Mouse (Mus musculus) G1E (cell line): ENCODE measurements around the gene 1700014D04Rik.

ENCODE experiments used
- CTCF ChIP-seq: IDR thresholded peaks from 2 replicates; pipeline ENCODE4 v1.5.1; 2012; ENCODE audit warnings: low read depth, low read length, inconsistent platforms, mixed read lengths
- GATA1 ChIP-seq: IDR thresholded peaks from 2 replicates; pipeline ENCODE4 v1.6.1; 2012; ENCODE audit warnings: borderline replicate concordance, low read length, inconsistent platforms, mixed read lengths
- GATA2 ChIP-seq: IDR thresholded peaks from 2 replicates; pipeline ENCODE4 v1.6.1; 2012; ENCODE audit warnings: low read depth, low read length, inconsistent platforms, borderline replicate concordance
- POLR2AphosphoS5 ChIP-seq: IDR thresholded peaks from 2 replicates; pipeline ENCODE4 v1.6.1; 2012; ENCODE audit warnings: low read depth, low read length, inconsistent platforms; ENCODE audit not compliant: insufficient replicate concordance
- TAL1 ChIP-seq: conservative IDR thresholded peaks from 2 replicates; pipeline ENCODE4 v1.6.1; 2012; ENCODE audit warnings: low read depth, low read length, inconsistent platforms, mixed read lengths

DNA sequence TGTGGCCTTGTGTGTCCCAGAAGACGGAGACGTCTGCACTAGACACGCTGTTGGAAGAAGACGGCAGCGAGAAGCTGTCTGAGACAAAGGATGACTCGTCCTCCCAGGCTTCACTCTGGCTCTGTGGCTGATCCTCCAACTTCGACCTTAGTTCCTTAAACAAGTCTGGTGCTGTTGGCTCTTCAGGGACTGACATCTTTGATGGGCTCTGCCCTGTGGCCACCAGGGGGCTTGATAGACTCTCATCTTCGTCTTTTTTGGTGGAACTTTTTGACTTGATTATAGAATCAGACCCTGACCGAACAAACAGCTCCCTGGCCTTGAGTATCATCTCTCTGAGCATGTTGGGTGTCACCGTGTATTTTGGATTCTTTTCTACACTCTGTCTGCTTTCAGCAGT lies 4.9 kb downstream of the 1700014D04Rik start:
- no peak for TF ChIP-seq CTCF
- no peak for TF ChIP-seq POLR2AphosphoS5
- TF ChIP-seq GATA1, result no peak
- TF ChIP-seq TAL1, result no peak
- no peak for TF ChIP-seq GATA2
